Mouse (Mus musculus) skeletal muscle tissue, postnatal 0 days (tissue): Measurements from ENCODE around the gene Pck1. TPM values are rescaled to one million over a fixed set of nuclear protein-coding genes. Genes with fewer than 3 reads are reported as not detected.

Experiments
- polyA plus RNA-seq: library from polyadenylated mRNA; unstranded; fragments of >200 nt; fragmentation: Nextera tagmentation; extraction: Ambion mirVana; gene quantifications from 2 replicates; pipeline ENCODE4 v1.2.1, GENCODE M21; 2015

Pck1 gene
- 5.9 and 106 TPM in 2 replicates for polyA plus RNA-seq

GRCm38 (mm10) chr2:173152436-173153151, at the start of gene Pck1:
Gene Pck1 (plus strand): TSS chr2:173153048.

GRCm38 (mm10) chr2:173119023-173119944, 33.6 kb upstream of the Pck1 start, which contains the start of gene Ctcfl:
Gene Ctcfl (minus strand): TSS chr2:173119525.

Other genes starting within 250 kb of the Pck1 start
- gene Bmp7, start 212.7 kb upstream of the Pck1 start, polyA plus RNA-seq = 1.5 and 2.8 TPM in 2 replicates
- 0.06 and 0.18 TPM in 2 replicates for gene Spo11, start 175.3 kb upstream of the Pck1 start, polyA plus RNA-seq
- gene Rae1, start 152.9 kb upstream of the Pck1 start, polyA plus RNA-seq = 63.2 and 64.8 TPM in 2 replicates
- gene Rbm38, start 132.6 kb upstream of the Pck1 start, polyA plus RNA-seq = 147 and 161 TPM in 2 replicates
- 0.21 and 0.22 TPM in 2 replicates for gene Ctcfl, start 33.5 kb upstream of the Pck1 start, polyA plus RNA-seq
- 2.3 and 2.4 TPM in 2 replicates for gene Zbp1, start 65.9 kb downstream of the Pck1 start, polyA plus RNA-seq
- 2.9 and 6.1 TPM in 2 replicates for gene Pmepa1, start 123.5 kb downstream of the Pck1 start, polyA plus RNA-seq